Mouse (Mus musculus) brain, embryonic 14.5 days (tissue): ENCODE results near the gene Wdr90.

Experiments
- CTCF ChIP-seq: fragments of 200-500 bp; IDR thresholded peaks from 2 replicates; pipeline ENCODE4 v1.5.1; 2012; ENCODE audit warnings: inconsistent platforms, mild to moderate bottlenecking, moderate library complexity, borderline replicate concordance; ENCODE audit not compliant: insufficient read depth, insufficient read length; ENCODE audit errors: extremely low read depth
- POLR2A ChIP-seq: fragments of 200-500 bp; IDR thresholded peaks from 2 replicates; pipeline ENCODE4 v1.6.1; 2012; ENCODE audit warnings: mild to moderate bottlenecking, inconsistent platforms, borderline replicate concordance; ENCODE audit not compliant: poor library complexity, insufficient read depth, insufficient read length, severe bottlenecking; ENCODE audit errors: extremely low read depth

DNA sequence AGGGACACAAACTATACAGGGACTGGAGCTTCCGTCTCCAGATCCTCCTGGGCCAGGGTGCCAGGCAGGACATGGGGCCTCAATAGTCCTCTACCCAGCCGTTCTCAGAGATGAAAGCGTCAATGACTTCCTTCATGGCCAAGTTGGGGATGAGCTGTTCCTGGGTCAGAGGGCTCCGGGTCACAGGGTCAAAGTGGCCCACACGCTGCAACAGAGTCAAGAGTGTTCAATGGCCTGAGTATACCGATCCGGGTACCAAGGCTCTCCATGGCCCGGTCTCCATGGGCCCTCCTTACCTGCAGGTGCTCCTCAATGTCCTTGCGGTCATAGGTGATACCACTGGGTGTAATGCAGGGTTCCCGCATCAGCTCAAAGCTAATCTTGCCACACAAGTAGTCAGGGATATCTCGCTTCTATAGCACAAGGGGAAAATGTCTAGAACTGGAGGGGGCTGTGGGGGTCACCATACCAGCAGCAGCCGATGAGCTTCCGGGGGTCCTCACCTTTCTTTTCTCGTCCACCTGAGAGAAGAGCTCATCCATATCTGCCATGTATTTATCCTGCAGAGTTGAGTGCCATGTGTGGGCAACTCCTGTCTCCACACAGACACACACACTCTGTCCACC lies 30.4 kb downstream of the Wdr90 start:
- TF ChIP-seq CTCF = no peak
- no peak for TF ChIP-seq POLR2A
